Mouse (Mus musculus) kidney, embryonic 14.5 days (tissue): ENCODE measurements at regions not wholly inside any gene's neighbourhood (a gene's known extent, or its start where the extent isn't known, plus 50 kb on each side); places are given as distances from the start of the nearest gene placed in this dataset.

Source experiments
- ATAC-seq: fragments of 200-750 bp; cut with Nextera tagmentation; 2 replicates; pipeline ENCODE4 v1.8.0; 2017; ENCODE audit warnings: moderate number of reproducible peaks, mild to moderate bottlenecking, moderate TSS enrichment, moderate library complexity; ENCODE audit not compliant: low FRiP score, low TSS enrichment
- H3K27ac ChIP-seq: fragments of 300-500 bp; sonication (generic); 2 replicates; pipeline ENCODE4 v1.5.1; 2014; ENCODE audit warnings: low read depth, mild to moderate bottlenecking, low read length, moderate library complexity, mixed read lengths
- H3K27me3 ChIP-seq: fragments of 300-500 bp; sonication (generic); 2 replicates; pipeline ENCODE4 v1.6.1; 2014; ENCODE audit warnings: mild to moderate bottlenecking, low read length; ENCODE audit not compliant: control insufficient read depth, insufficient read depth
- H3K36me3 ChIP-seq: fragments of 300-500 bp; sonication (generic); 2 replicates; pipeline ENCODE4 v1.6.1; 2014; ENCODE audit warnings: low read length, mixed read lengths; ENCODE audit not compliant: control insufficient read depth, insufficient read depth
- H3K4me1 ChIP-seq: fragments of 300-500 bp; sonication (generic); 2 replicates; pipeline ENCODE4 v1.6.1; 2014; ENCODE audit warnings: low read length, mixed read lengths; ENCODE audit not compliant: control insufficient read depth, insufficient read depth
- H3K4me2 ChIP-seq: fragments of 300-500 bp; sonication (generic); replicated peaks from 2 replicates; pipeline ENCODE4 v1.6.1; 2014; ENCODE audit warnings: low read depth, mild to moderate bottlenecking, low read length
- H3K4me3 ChIP-seq: fragments of 300-500 bp; sonication (generic); 2 replicates; pipeline ENCODE4 v1.5.1; 2014; ENCODE audit warnings: mild to moderate bottlenecking, low read length
- H3K9ac ChIP-seq: fragments of 300-500 bp; sonication (generic); 2 replicates; pipeline ENCODE4 v1.6.1; 2014; ENCODE audit warnings: low read depth, mild to moderate bottlenecking, low read length, moderate library complexity
- H3K9me3 ChIP-seq: fragments of 300-500 bp; sonication (generic); 2 replicates; pipeline ENCODE4 v1.6.1; 2016; ENCODE audit warnings: low read length; ENCODE audit not compliant: control insufficient read depth
- WGBS: fragments of 180-500 bp; shearing (Covaris S2); extraction: QIAGEN DNeasy Blood & Tissue Kit; methylation state at CpG from one replicate; pipeline ENCODE4 v1.1.7; 2014; 5-methylcytosine and 5-hydroxymethylcytosine counted together

- H3K27ac ChIP-seq: no peak overlapping the region
- no peak for ATAC-seq
- H3K4me3 ChIP-seq: no peak overlapping the region
- no peaks in the 10 kb centered on the region for H3K9me3 ChIP-seq
- 60% methylated on average over 1 of the region's 1 CpGs for WGBS
- H3K9ac ChIP-seq: no peak overlapping the region
- no peak overlapping the region for H3K4me2 ChIP-seq
- H3K4me1 ChIP-seq: no peaks in the 10 kb centered on the region
- H3K36me3 ChIP-seq: no peaks in the 10 kb centered on the region
- H3K27me3 ChIP-seq: no peaks in the 10 kb centered on the region
These were observed 117.3 kb downstream of the Klf6 start for GRCm38 (mm10) chr13:5978615-5979014.

- H3K27me3 ChIP-seq: no peaks in the 10 kb centered on the region
- H3K27ac ChIP-seq: no peak overlapping the region
- ATAC-seq: no peak
- WGBS: 93% methylated on average over 2 of the region's 2 CpGs
- no peaks in the 10 kb centered on the region for H3K36me3 ChIP-seq
- H3K4me3 ChIP-seq: no peak overlapping the region
- H3K9me3 ChIP-seq: no peaks in the 10 kb centered on the region
- H3K4me2 ChIP-seq: no peak overlapping the region
- no peak overlapping the region for H3K9ac ChIP-seq
- H3K4me1 ChIP-seq: no peaks in the 10 kb centered on the region
These were observed 126.2 kb downstream of the Klf6 start for GRCm38 (mm10) chr13:5987491-5987890.

GRCm38 (mm10) chr13:5988407-5988806 is 127.1 kb downstream of the Klf6 start:
- Histone ChIP-seq H3K27ac (no peak overlapping the region), H3K4me1 (no peaks in the 10 kb centered on the region), H3K36me3 (no peaks in the 10 kb centered on the region), H3K4me2 (no peak overlapping the region), H3K9ac (no peak overlapping the region), H3K27me3 (no peaks in the 10 kb centered on the region), H3K9me3 (no peaks in the 10 kb centered on the region), H3K4me3 (no peak overlapping the region)
- no peak for ATAC-seq
- 87% methylated on average over 7 of the region's 7 CpGs for WGBS

GRCm38 (mm10) chr13:6000559-6001217 is 139.4 kb downstream of the Klf6 start:
- Histone ChIP-seq H3K9ac (no peak overlapping the region), H3K27me3 (no peaks in the 10 kb centered on the region), H3K4me2 (no peak overlapping the region), H3K36me3 (no peaks in the 10 kb centered on the region), H3K4me1 (no peaks in the 10 kb centered on the region), H3K27ac (no peak overlapping the region), H3K9me3 (no peaks in the 10 kb centered on the region), H3K4me3 (no peak overlapping the region)
- no peak for ATAC-seq
- 47% methylated on average over 8 of the region's 8 CpGs for WGBS

- Histone ChIP-seq H3K4me2 (no peak overlapping the region), H3K36me3 (no peaks in the 10 kb centered on the region), H3K27me3 (no peaks in the 10 kb centered on the region), H3K9ac (no peak overlapping the region), H3K4me1 (no peaks in the 10 kb centered on the region), H3K9me3 (no peaks in the 10 kb centered on the region), H3K4me3 (no peak overlapping the region), H3K27ac (no peak overlapping the region)
- ATAC-seq: no peak
- 52% methylated on average over 3 of the region's 3 CpGs for WGBS
These were observed 139.9 kb downstream of the Klf6 start for GRCm38 (mm10) chr13:6001218-6001564.

GRCm38 (mm10) chr13:6005901-6006300 is 144.6 kb downstream of the Klf6 start:
- H3K9me3 ChIP-seq: no peaks in the 10 kb centered on the region
- WGBS: 90% methylated on average over 6 of the region's 6 CpGs
- no peaks in the 10 kb centered on the region for H3K36me3 ChIP-seq
- no peak overlapping the region for H3K4me2 ChIP-seq
- H3K4me1 ChIP-seq: no peaks in the 10 kb centered on the region
- no peak overlapping the region for H3K9ac ChIP-seq
- no peak for ATAC-seq
- no peak overlapping the region for H3K4me3 ChIP-seq
- no peaks in the 10 kb centered on the region for H3K27me3 ChIP-seq
- H3K27ac ChIP-seq: no peak overlapping the region

GRCm38 (mm10) chr13:6009671-6010070 is 148.4 kb downstream of the Klf6 start:
- Histone ChIP-seq H3K4me3 (no peak overlapping the region), H3K4me2 (no peak overlapping the region), H3K27ac (no peak overlapping the region), H3K9me3 (no peaks in the 10 kb centered on the region), H3K36me3 (no peaks in the 10 kb centered on the region), H3K9ac (no peak overlapping the region), H3K4me1 (no peaks in the 10 kb centered on the region), H3K27me3 (no peaks in the 10 kb centered on the region)
- no peak for ATAC-seq
- WGBS: 68% methylated on average over 1 of the region's 1 CpGs

GRCm38 (mm10) chr13:6027207-6027606 is 165.9 kb downstream of the Klf6 start:
- H3K36me3 ChIP-seq: no peaks in the 10 kb centered on the region
- no peak overlapping the region for H3K4me2 ChIP-seq
- no peak for ATAC-seq
- no peaks in the 10 kb centered on the region for H3K9me3 ChIP-seq
- no peak overlapping the region for H3K9ac ChIP-seq
- no peak overlapping the region for H3K4me3 ChIP-seq
- H3K27ac ChIP-seq: no peak overlapping the region
- no peaks in the 10 kb centered on the region for H3K27me3 ChIP-seq
- WGBS: 82% methylated on average over 4 of the region's 4 CpGs
- no peaks in the 10 kb centered on the region for H3K4me1 ChIP-seq

- H3K4me1 ChIP-seq: no peaks in the 10 kb centered on the region
- no peak overlapping the region for H3K27ac ChIP-seq
- no peaks in the 10 kb centered on the region for H3K27me3 ChIP-seq
- H3K4me3 ChIP-seq: no peak overlapping the region
- WGBS: 83% methylated on average over 4 of the region's 4 CpGs
- no peak overlapping the region for H3K4me2 ChIP-seq
- no peaks in the 10 kb centered on the region for H3K9me3 ChIP-seq
- H3K9ac ChIP-seq: no peak overlapping the region
- no peak for ATAC-seq
- no peaks in the 10 kb centered on the region for H3K36me3 ChIP-seq
These were observed 167.6 kb downstream of the Klf6 start for GRCm38 (mm10) chr13:6028878-6029277.
